Mouse (Mus musculus): ENCODE data around the gene Nccrp1.
"Not testable (repeated sequence)": the region's sequence is repeated elsewhere in the genome, so short reads cannot be mapped to it uniquely, and the experiment has no call there.

Nccrp1 gene

GRCm38 (mm10) chr7:28522536-28522935 lies 24.5 kb downstream of the Nccrp1 start, which contains the start of gene Ifnl3:
Gene Ifnl3 (plus strand): TSS chr7:28522836.
- not testable (repeated sequence) for H3K27me3 ChIP-seq (ENCODE audit: control insufficient read depth, insufficient read depth, low read length, poor library complexity, severe bottlenecking); H3K36me3 ChIP-seq (ENCODE audit: control insufficient read depth, insufficient read depth, low read length, poor library complexity, severe bottlenecking); DNase-seq (ENCODE audit: low read depth, low spot score)

GRCm38 (mm10) chr7:28511441-28511840 lies 35.6 kb downstream of the Nccrp1 start:
- Histone ChIP-seq H3K36me3 (ENCODE audit: control insufficient read depth, insufficient read depth, low read length, poor library complexity, severe bottlenecking) (no peaks in the 10 kb centered on the region), H3K27me3 (ENCODE audit: control insufficient read depth, insufficient read depth, low read length, poor library complexity, severe bottlenecking) (no peaks in the 10 kb centered on the region)
- no peak for DNase-seq (ENCODE audit: low read depth, low spot score)

GRCm38 (mm10) chr7:28510405-28510974 lies 36.6 kb downstream of the Nccrp1 start, which contains the start of gene Ifnl2:
Gene Ifnl2 (minus strand): TSS chr7:28510455.
- DNase-seq (ENCODE audit: low read depth, low spot score); H3K27me3 ChIP-seq (ENCODE audit: control insufficient read depth, insufficient read depth, low read length, poor library complexity, severe bottlenecking); H3K36me3 ChIP-seq (ENCODE audit: control insufficient read depth, insufficient read depth, low read length, poor library complexity, severe bottlenecking): not testable (repeated sequence)

- not testable (repeated sequence) for H3K27me3 ChIP-seq (ENCODE audit: control insufficient read depth, insufficient read depth, low read length, poor library complexity, severe bottlenecking); H3K36me3 ChIP-seq (ENCODE audit: control insufficient read depth, insufficient read depth, low read length, poor library complexity, severe bottlenecking); DNase-seq (ENCODE audit: low read depth, low spot score)
Observed at GRCm38 (mm10) chr7:28509121-28509520, 37.9 kb downstream of the Nccrp1 start.

GRCm38 (mm10) chr7:28505585-28505984 lies 41.5 kb downstream of the Nccrp1 start:
- Histone ChIP-seq H3K27me3 (ENCODE audit: control insufficient read depth, insufficient read depth, low read length, poor library complexity, severe bottlenecking) (no peaks in the 10 kb centered on the region; the same call in 1 of the 2 replicates), H3K36me3 (ENCODE audit: control insufficient read depth, insufficient read depth, low read length, poor library complexity, severe bottlenecking) (no peaks in the 10 kb centered on the region)
- DNase-seq (ENCODE audit: low read depth, low spot score): no peak

GRCm38 (mm10) chr7:28495426-28495825 lies 51.6 kb downstream of the Nccrp1 start:
- Histone ChIP-seq H3K27me3 (ENCODE audit: control insufficient read depth, insufficient read depth, low read length, poor library complexity, severe bottlenecking) (no peaks in the 10 kb centered on the region), H3K36me3 (ENCODE audit: control insufficient read depth, insufficient read depth, low read length, poor library complexity, severe bottlenecking) (no peaks in the 10 kb centered on the region)
- DNase-seq (ENCODE audit: low read depth, low spot score): no peak

Data from splenic B cell, adult 2 months (primary cell).